Mouse (Mus musculus) mammary gland, adult 2 months (tissue): ENCODE measurements around the gene Lrrc46. TPM values are rescaled to one million over a fixed set of nuclear protein-coding genes. Genes with fewer than 3 reads are reported as not detected.

ENCODE experiments used
- polyA plus RNA-seq: library from polyadenylated mRNA; depleted of rRNA; stranded (reverse); fragments of >200 nt; gene quantifications from 2 replicates; pipeline ENCODE4 v1.2.3, GENCODE M21; 2012; ENCODE audit warnings: low replicate concordance; rRNA removed

The Lrrc46 gene
- polyA plus RNA-seq, result 0.19 and 0.57 TPM in 2 replicates

GRCm38 (mm10) chr11:97041022-97041899 lies at the start of gene Lrrc46, which contains the start of gene Mrpl10:
Gene Lrrc46 (minus strand): TSS chr11:97041407.
Gene Mrpl10 (plus strand): TSS chr11:97041560.

DNA sequence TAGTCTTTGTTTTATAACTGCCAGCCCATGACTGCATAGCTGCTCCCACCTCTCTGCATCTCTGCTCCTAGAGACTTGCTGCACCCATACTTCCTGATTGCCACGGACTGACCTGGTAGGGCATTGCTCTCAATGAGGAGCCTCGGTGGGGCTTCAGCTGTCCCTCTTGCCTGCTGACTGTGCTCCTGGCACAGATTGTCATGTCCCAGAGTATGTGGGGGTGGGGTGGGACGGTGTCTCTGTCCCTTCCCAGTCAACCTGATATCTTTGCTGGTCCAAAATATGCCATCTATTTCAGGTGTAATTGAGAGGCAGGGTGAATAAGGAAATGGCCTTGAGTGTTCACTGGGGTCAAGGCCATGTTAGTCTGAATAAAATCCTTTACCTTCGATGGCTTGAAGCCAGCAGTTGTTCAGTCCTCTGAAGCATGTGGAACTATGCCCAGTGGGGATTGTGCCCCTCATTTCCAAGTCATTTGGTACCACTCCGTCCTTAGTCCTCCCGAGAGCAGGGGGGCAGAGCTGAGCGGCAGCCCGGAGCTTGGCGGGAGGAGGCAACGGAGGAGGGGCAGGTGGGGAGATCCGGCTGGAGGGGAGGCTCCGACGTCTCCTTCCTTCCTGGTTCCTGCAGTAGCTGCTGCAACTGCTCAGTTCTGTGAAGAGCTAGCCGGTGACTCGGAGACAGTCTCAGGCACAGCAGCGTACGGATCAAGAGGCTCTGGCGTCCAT lies 9.2 kb upstream of the Lrrc46 start, which contains the start of gene Osbpl7:
TSS of gene Osbpl7 (plus strand) at position 413 of the 728 bp plus-strand sequence.

DNA sequence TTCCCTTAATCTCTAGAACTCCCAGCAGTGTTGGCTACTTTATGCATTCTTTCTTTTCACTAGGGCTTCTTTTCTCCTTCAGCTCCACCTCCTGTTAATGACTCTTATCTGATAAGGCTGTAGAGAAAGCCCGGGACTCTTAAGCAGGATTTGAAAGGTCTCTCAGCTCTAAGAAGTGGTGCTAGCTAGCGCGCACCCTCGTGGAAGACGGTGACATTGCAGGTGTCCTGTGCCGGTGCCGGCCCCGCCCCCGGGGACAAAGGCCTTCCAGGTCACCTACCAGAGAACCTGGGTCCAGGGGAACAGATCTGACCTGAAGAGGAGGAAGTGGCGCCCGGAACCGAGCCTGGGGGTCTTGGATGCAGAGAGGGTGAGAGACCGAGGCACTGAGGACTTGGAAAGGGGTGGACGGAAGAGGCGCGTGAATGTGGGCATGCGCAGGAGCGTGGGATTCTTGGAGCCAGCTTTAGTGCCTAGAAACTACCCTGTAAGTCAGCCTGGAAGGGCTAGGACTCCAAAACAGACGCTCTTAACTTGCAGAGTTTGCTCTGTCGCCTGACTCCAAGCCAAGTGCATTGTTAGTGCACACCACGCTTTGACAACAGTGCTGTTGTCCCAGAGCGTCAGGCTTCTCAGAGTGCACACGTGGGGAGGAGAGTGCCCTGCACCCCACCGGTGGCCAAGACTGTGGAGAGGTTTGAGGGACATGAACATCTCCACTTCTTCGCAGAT lies 11.4 kb downstream of the Lrrc46 start, which contains the start of gene Scrn2:
TSS of gene Scrn2 (plus strand) at position 253 of the 732 bp plus-strand sequence.

GRCm38 (mm10) chr11:97013121-97013670 lies 28.0 kb downstream of the Lrrc46 start, which contains the start of gene Sp6:
Gene Sp6 (plus strand): TSS chr11:97013394.

Other genes with a start within 250 kb of the Lrrc46 start
- 270 and 474 TPM in 2 replicates for gene Nfe2l1, start 211.4 kb downstream of the Lrrc46 start, polyA plus RNA-seq
- gene Copz2, start 191.5 kb downstream of the Lrrc46 start, polyA plus RNA-seq, result 50.5 and 76.5 TPM in 2 replicates
- 37.2 and 38.7 TPM in 2 replicates for gene Cdk5rap3, start 124.9 kb downstream of the Lrrc46 start, polyA plus RNA-seq
- 7.6 and 11.5 TPM in 2 replicates for gene Prr15l, start 113.3 kb downstream of the Lrrc46 start, polyA plus RNA-seq
- 24.5 and 33.6 TPM in 2 replicates for gene Pnpo, start 97.4 kb downstream of the Lrrc46 start, polyA plus RNA-seq
- gene Sp2, start 58.4 kb downstream of the Lrrc46 start, polyA plus RNA-seq, result 15.6 and 27.4 TPM in 2 replicates
- gene Sp6, start 28.0 kb downstream of the Lrrc46 start, polyA plus RNA-seq, result 1.4 and 2.4 TPM in 2 replicates
- gene Scrn2, start 11.5 kb downstream of the Lrrc46 start, polyA plus RNA-seq, result 11.8 and 14.6 TPM in 2 replicates
- gene Mrpl10, start 153 bp upstream of the Lrrc46 start, polyA plus RNA-seq, result 110 and 130 TPM in 2 replicates
- 15.0 and 19.1 TPM in 2 replicates for gene Osbpl7, start 9.2 kb upstream of the Lrrc46 start, polyA plus RNA-seq
- 1.8 and 4.5 TPM in 2 replicates for gene Tbx21, start 73.9 kb upstream of the Lrrc46 start, polyA plus RNA-seq
- 22.1 and 52.2 TPM in 2 replicates for gene Tbkbp1, start 110.1 kb upstream of the Lrrc46 start, polyA plus RNA-seq
- gene Kpnb1, start 146.5 kb upstream of the Lrrc46 start, polyA plus RNA-seq, result 20.7 and 33.5 TPM in 2 replicates
- 20.0 and 23.4 TPM in 2 replicates for gene Npepps, start 239.2 kb upstream of the Lrrc46 start, polyA plus RNA-seq